Mouse (Mus musculus): ENCODE data around the gene Rfc2. TPM values are rescaled to one million over a fixed set of nuclear protein-coding genes. Genes with fewer than 3 reads are reported as not detected.
A peak's percentile ranks its signal among the peaks of the same experiment; 100 is the strongest.

Gene Rfc2
- total RNA-seq, 2 experiments from 2014 or later, result 34.8 to 37.4 TPM

DNA sequence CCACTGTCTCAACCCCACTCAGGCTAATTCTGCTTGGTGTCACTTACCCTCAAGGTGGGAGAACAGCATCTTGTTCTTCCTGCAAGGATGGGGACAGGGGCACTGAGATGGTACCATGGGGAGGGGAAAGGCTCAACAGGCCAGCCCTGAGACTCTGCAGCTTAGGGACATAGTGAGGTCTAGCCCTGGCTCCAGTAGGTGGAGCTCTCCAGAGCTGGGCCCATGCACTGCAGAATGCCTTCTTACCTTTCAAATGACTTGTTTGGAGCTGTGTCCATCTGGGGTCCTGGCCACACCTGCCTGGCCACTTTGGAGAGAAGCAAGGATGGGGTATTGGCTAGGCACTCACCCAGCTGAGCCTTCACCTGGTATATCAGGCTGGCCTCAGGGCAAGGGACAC lies 25.1 kb downstream of the Rfc2 start:
- no peak for DNase-seq (ENCODE audit: low spot score in 2 of 2)

DNA sequence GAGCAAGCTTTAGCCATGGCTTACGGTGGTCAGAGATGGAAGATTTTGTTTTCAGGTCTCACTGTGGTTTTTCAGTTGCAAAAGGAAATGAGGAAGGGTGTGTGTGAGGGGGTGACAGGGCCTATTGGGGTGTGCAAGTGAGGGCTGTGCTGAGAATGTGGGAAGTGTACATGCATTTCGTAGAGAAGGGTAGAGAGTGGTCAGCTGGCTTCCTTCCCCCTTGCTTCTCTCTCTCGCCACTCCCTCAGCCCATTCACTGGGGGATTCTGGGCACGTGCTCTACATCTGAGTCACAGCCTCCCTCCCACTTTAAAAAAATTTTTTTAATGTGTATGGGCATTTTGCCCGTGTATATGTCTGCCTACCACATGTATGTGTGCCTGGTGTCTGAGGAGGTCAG lies 26.0 kb downstream of the Rfc2 start:
- DNase-seq (ENCODE audit: low spot score in 2 of 2), result no peak

DNA sequence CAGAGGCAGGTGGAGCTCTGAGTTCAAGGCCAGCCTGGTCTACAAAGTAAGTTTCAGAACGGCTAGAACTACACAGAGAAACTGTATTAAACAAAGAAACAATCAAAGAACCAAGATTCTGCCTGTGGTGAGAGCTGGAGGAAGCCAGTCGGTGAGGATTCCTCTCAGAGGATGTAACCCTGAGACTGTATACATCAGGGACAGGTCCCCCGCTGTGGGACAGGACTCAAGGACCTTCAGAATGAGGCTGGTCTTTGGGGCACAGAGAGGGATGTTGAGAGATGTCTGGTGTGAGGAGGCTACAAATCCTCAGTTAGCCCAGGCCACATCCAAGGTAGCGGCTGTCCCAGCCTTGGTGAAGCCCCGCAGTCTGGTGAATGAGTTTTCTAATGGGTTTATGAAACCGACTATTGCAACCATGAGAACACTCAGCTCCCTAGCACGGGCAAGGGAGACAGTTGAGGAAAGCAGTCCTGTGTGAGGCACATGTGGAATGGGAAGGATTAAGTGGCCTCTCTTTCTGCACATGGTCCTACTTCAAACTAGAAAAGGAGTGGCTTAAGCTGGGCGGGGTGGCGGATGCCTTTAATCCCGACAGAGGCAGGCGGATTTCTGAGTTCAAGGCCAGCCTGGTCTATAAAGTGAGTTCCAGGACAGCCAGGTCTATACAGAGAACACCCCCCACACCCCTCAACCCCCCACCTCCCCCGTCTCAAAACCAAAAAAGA lies 28.9 kb downstream of the Rfc2 start:
- no peak for DNase-seq (ENCODE audit: low spot score in 2 of 2)

DNA sequence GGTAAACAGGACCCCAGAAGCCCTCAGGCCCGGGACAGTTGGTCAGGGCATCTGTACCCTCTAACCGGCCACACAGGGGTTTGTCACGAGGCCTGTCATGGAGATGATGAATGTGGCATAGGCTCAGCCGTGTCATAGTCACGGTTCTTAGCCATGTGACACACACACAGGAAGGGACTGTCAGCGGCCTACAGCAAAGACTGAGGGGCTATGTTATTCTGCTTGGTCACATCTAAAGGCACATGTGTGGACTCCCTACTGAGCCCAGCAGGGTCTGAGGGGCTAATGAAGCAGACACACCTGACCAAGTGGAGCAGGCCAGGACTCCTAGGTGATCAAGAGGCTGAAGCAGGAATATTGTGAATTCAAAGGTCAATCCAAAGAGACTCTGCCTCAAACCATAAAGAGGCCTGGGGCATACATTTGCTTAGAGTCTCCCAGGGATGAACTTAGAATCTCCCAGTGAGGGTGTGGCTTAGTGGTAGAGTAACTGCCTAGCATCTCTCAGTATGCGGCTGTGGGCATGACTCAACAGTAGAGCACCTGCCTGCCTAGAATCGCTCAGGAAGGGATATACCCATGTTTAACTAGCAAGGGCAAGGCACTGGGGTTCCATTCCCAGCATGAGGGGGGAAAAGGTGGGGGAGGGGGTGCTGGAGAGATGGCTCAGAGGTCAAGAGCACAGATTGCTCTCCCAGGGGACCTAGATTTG lies 30.8 kb downstream of the Rfc2 start:
- DNase-seq (ENCODE audit: low spot score in 2 of 2), result no peak

DNA sequence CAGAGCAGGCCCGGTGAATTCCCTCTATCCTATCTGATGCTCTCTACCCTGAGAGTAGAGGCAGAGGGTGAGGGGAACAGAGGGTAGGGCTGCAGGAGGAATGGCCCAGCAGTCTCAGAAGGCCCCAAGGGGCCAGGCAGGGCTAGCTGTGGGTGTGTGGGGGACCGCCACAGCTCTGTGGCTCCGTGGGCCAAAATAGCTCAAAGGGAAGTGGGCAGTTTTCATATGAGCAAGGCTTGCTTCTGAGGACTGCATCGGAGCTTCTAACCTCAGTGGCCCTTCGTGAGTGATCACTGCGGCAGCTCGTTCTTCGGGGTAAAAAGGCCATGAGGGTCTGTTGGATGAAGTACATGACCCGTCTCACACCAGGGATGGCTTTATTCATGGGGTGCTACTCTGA lies 32.6 kb downstream of the Rfc2 start:
- no peak for DNase-seq (ENCODE audit: low spot score in 2 of 2)

DNA sequence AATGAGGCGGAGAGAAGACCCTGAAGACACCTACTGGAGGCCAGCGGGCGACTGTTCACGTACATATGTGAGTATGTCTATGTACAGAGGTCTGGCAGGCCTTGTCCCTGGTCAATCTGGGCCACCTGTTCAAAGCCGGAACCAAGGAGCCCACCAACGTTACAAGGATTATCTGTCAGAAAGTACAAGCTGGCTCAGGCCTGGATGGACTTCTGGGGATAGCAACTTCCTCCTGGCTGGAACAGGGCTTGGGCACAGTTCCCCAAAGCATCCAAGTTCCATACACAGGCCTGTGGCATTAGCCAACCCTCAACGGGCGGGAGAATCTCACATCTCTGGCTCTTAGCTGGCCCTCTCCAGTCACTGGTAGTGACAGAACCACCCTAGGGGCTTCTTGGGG lies 33.1 kb downstream of the Rfc2 start:
- DNase-seq (ENCODE audit: low spot score in 2 of 2), result no peak

DNA sequence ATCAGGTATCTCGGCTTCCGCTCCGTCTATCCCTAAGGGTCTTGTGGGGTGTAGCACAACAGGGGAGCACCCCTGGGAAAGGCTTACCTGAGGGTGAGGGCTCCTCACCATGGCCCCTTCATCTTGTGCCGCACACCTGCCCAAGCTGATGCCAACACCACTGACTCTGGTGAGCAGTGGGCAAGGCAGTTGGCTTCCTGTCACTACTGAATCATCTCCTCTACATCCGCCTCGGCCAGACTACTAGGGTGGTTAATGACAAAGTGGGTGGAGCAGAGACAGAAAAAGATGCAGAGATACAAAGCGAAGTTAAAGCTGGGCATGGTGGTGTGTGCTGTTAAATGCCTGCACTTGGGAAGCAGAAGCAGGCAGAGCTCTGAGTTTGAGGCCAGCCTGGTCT lies 33.6 kb downstream of the Rfc2 start, which contains the start of gene Lat2:
Gene Lat2 (minus strand): TSS at position 224 of the 400 bp plus-strand sequence.
- no peak for DNase-seq (ENCODE audit: low spot score in 2 of 2)

DNA sequence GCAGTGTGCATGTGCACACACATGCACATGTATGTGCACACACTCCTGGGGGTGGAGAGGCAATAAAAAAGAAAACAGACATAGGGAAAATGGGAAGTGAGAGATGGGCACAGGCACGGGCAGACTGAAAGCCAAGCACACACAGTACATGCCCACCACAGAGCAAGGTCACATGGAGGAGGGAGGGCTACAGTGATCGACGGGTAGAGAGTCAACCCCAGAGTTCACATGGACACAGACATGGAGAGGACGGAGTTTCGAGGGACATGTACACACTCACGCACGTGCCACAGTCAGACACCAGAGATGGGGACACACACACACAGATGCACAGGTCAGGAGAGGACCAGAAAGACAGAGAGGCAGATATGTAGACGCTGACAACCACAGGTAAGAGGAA lies 34.2 kb downstream of the Rfc2 start:
- no peak for DNase-seq (ENCODE audit: low spot score in 2 of 2)

DNA sequence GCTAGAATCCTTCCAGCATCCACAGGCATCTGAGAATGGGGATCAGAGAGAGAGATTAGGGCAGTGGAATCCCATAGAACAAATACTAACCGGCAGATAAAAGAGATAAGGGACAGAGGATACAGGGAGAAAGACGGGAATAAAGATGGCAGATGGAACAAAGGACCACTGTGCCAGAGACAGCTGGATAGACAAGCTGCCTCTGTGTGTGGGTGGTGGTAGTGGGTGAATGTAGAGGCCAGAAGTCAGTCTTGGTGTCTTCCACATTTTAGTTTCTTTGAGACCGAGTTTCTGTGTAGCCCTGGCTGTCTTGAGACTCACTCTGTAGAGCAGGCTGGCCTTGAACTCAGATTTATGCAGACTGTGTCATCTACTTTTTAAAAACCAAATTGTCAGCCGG lies 34.6 kb downstream of the Rfc2 start:
- no peak for DNase-seq (ENCODE audit: low spot score in 2 of 2)

DNA sequence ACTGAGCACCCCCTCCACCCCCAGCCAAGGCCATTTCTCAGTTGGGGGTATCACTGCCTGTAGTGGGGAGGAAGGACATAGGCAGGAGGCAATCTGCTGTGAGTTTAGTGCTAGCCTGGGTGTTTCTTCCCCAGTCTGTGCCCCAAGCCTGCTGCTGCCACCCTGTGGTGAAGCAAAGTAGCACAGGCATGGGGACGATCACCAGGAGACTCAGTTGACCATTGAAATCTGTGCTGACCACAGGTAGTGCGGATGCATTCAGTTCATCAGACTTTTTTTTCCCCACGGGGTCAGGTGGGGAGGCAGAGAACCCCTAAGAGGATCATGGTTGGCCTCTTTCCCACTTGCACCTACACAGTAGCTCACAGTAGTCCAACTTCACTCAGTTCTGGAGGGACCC lies 35.9 kb downstream of the Rfc2 start:
- DNase-seq (ENCODE audit: low spot score in 2 of 2), result peak; percentile 69 to 79

DNA sequence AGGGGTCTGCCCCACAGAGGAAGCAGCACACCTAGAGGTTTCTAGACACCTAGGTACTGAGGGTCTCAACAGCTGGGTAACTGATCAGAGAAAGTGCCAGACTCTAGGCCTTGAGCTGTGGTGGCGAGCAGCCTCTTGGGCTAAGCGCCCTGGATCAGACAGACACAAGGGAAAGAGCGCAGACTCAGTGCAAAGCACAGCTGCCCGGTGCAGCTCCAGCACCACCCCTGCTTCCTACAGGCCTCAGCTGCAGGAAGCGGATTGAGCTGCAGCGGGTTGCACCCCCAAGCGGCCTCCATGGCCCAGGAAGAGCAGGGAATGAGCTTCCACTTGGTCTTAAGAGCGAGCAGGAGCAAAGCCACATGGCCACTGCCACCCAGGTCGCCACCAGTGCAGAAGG lies 39.3 kb downstream of the Rfc2 start:
- DNase-seq (ENCODE audit: low spot score in 2 of 2), result no peak

DNA sequence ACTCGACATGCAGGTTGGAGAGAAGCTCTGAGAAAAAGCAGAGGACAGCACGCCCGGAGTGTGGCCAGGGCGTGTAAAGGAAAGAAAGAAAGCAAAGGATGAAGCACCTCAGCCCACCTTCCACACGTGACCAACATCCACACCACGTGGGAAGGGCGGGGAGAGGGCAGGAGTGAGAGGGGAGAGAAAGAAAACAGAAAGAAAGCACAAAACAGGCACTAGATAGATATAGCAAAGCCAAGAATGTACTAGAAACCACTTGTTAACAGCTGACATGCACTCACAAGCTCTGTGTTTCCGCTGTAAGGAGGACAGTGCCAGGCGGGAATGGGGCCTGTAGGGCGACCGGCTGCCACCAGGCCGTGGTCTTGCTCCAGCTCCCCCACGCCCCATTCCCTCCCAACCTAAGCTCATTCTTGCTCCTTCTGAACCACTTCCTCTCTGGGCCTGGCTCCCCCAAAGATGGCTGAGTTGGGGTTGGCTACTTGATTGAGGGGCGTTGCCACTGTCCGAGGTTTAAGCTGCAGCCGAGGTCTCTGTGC lies 40.0 kb downstream of the Rfc2 start:
- DNase-seq (ENCODE audit: low spot score in 2 of 2), result no peak

DNA sequence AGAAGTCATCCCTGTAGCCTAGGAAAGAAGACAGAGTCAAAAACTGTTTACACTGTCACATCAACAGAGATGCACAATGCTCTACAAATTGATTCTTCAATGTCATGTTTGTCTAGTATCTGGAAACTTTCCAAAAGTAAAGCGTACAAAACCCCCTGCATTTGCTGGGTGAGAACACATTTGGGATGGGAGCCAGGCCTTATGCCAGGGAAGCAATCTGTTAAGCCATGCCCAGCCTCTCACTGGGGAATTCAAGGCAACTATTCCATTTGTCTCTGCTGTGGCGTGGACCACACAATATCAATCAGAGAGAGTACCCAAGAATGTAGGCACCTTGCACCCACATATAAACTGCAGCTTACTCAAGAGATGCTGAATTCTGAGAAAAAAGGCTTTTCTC lies 40.9 kb downstream of the Rfc2 start:
- no peak for DNase-seq (ENCODE audit: low spot score in 2 of 2)

DNA sequence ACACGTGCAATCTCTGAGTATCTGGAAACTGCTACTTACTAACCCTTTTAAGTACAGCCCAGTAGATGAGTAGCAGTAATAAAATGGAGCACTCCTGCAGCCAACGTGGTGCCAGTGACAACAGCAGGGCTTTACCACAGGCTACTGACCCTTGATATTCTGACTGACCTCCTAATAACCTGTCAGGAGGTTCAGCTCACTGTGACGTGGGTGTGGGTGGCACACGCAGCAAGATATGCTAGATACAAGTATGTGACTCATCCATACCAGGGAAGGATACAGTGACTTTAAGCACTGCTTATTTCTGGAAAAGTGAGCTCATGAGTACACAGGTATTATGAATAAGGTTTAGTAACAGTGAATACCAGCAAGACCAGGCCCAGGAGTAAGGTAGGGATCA lies 48.3 kb downstream of the Rfc2 start:
- no peak for DNase-seq (ENCODE audit: low spot score in 2 of 2)

DNA sequence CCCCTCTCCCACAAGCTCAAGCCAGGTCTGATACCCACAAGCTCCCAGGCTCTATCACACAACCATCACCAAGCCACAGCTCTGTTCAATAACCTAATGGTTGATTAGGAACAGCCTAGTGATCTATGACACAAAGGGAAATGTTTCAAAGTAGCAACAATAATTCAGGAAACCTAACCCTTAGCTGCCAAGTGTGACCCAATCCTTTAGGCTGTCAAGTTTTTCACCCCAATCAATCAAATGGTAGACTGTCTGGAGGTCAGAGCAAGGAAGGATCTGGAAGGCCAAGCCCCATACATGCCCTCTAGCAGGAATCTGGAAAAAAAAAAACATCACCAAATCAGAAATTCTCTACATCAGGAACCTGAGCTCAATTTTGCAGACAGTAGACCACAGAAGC lies 49.7 kb downstream of the Rfc2 start:
- DNase-seq (ENCODE audit: low spot score in 2 of 2), result no peak

DNA sequence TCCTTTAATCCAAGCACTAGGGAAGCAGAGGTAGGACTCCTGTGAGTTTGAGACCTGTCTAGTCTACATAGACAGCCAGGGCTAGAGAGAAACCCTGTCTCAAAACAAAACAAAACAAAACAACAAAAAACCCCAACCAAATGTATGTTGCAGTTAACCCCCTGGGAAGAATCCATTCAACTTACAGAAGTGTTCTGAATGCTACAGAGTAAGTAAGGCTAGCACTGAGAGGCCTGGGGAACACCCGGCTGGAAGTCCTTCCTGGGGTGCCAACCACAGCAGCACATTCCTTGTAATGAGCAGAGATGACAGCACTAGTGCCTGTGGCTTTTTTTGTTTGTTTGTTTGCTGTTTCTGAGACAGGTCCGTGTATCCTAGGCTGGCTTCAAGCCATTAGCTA lies 51.7 kb downstream of the Rfc2 start:
- DNase-seq (ENCODE audit: low spot score in 2 of 2), result no peak

DNA sequence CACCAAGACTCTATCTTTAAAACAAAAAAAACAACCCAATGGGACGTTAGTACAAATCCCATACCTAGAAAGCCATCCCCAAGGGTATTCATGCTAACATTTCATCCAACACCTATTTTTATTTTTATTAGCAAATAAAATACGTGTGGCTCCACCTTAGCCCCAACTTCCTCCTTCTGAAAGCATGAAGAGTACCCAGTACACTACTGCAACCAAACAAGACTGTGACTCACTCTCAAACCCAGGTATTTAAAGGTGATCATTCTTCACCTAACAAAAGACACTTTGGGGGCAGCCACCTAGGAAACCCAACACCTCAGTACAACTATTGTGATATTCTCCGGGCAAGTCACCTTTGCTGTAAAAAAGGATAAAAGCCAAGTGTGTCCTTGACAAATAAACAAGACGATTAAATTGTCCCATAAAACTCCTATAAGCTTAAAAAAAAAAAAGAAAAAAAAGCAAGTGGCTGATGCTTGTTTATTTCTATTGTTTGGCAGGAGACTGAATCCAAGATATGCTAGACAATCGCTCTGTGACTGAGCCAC lies 56.7 kb downstream of the Rfc2 start:
- no peak for DNase-seq (ENCODE audit: low spot score in 2 of 2)

DNA sequence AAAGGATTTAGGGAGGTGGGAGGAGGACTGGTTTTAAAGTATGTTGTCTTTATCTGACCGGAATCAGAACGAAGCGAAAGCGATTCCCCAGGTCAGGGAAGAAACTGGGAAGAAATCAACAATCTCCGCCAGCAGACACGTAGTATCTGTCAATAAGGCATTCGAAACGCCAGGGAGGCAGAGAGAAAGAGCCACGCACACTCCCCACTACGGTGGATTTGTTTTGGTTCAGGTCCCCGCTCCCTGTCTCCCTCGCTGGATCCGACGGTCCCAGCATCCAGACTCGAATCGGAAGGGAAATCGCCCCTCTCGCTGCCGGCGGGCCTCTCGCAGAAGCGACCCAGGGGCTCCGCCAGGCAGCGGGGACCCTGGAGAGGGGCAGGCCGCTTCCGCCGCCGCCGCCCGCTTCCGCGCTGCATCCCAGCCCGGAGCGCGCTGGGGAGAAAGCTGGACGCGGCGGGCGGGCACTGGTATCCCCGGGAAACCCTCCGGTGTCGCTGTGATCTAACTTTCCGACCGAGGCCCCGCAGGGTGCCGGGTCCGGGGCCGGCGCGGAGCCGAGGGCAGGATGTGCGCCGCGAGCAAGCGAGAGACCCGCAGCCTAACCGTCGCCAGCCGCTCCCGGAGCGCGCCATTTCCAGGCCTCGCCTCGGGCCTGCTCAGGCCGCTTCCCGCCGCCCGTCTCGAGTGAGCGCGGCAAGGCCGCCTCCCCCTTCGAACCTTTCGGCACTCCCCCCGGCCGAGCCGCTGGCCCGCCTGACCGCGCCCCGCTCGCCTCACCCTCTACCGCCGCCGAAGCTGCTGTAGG lies 57.5 kb downstream of the Rfc2 start:
- DNase-seq (ENCODE audit: low spot score in 2 of 2), result no peak

DNA sequence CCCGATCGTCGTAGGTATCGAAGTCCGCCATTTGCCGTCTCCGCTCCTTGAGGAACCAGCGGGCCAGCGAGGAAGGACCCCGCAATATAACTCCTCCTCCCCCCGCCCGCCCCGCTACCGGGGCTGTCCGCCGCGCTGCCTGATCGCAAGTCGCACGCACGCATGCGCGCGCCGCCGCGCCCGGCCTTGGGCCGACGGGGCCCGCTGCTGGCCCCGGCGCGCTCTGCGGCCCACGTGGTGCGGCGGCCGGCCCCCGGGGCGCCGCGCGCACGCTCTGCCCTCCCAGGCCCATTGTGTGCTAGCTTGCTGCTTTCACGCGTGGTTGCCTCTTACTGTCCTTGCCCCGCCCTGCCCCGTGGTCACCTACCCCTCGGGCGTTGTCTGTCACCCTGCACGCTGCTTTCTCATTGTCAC lies 58.1 kb downstream of the Rfc2 start, which contains the start of gene Eif4h:
Gene Eif4h (minus strand): TSS at position 222 of the 414 bp plus-strand sequence.
- peak; percentile 98 for DNase-seq (ENCODE audit: low spot score in 2 of 2)

DNA sequence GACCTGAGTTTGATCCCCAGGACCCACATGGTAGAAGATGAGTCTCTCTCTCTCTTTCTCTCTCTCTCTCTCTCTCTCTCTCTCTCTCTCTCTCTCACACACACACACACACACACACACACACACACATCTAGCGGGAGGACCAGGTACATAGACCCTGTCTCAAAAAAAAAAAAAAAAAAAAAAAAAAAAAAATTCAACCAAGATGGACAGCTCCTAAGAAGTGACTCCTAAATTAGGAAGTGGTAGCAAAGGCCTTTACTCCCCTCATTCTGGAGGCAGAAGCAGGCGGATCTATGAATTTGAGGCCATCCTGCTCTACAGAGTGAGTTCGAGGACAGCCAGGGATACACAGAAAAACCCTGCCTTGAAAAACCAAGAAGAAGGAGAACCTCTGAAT lies 59.2 kb downstream of the Rfc2 start:
- no peak for DNase-seq (ENCODE audit: low spot score in 2 of 2)

DNA sequence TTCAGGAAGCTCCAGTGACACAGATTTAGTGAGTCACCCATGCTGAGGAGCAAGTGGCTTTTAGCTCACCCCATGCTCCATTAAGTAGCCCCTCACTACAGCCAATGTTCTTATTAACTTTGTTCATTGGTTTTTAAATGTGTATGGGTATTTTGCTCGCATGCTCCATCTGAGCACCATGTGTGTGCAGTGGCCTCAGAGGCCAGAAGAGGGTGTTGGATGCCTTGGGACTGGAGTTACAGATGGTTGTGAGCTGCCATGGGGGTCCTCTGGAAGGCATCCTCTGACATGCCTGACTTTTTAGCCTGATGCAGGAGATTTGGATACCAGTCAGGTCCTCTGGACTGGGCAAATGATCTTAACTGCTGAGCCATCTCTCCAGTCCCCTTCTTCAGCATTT lies 63.0 kb downstream of the Rfc2 start:
- DNase-seq (ENCODE audit: low spot score in 2 of 2), result no peak
